Mouse (Mus musculus) forebrain, embryonic 14.5 days (tissue): Measurements from ENCODE around the gene Tnks1bp1. TPM values are rescaled to one million over a fixed set of nuclear protein-coding genes. Genes with fewer than 3 reads are reported as not detected.

Experiments
- ATAC-seq: fragments of 200-750 bp; cut with Nextera tagmentation; 2 replicates; pipeline ENCODE4 v1.8.0; 2017; ENCODE audit warnings: mild to moderate bottlenecking, moderate library complexity
- DNase-seq: peaks from one replicate; pipeline ENCODE4 v3.0.0-alpha.2; 2015; ENCODE audit warnings: low spot score
- H3K27ac ChIP-seq: fragments of 300-500 bp; sonication (generic); 2 replicates; pipeline ENCODE4 v1.5.1; 2014; ENCODE audit warnings: low read depth, mild to moderate bottlenecking, control low read depth, low read length, moderate library complexity
- H3K27me3 ChIP-seq: fragments of 300-500 bp; sonication (generic); replicated peaks from 2 replicates; pipeline ENCODE4 v1.6.1; 2014; ENCODE audit warnings: low read length, control low read depth, mixed read lengths; ENCODE audit not compliant: control insufficient read depth, insufficient read depth
- H3K36me3 ChIP-seq: fragments of 300-500 bp; sonication (generic); 2 replicates; pipeline ENCODE4 v1.6.1; 2014; ENCODE audit warnings: low read length, control low read depth; ENCODE audit not compliant: control insufficient read depth, insufficient read depth
- H3K4me1 ChIP-seq: fragments of 300-500 bp; sonication (generic); 2 replicates; pipeline ENCODE4 v1.6.1; 2014; ENCODE audit warnings: antibody characterized with exemption, low read length, control low read depth; ENCODE audit not compliant: control insufficient read depth, insufficient read depth
- H3K4me2 ChIP-seq: fragments of 300-500 bp; sonication (generic); 2 replicates; pipeline ENCODE4 v1.6.1; 2014; ENCODE audit warnings: mild to moderate bottlenecking, control low read depth, low read length
- H3K4me3 ChIP-seq: fragments of 300-500 bp; sonication (generic); 2 replicates; pipeline ENCODE4 v1.5.1; 2014; ENCODE audit warnings: low read depth, low read length, control low read depth
- H3K9ac ChIP-seq: fragments of 300-500 bp; sonication (generic); 2 replicates; pipeline ENCODE4 v1.6.1; 2014; ENCODE audit warnings: mild to moderate bottlenecking, low read length, control low read depth, moderate library complexity
- H3K9me3 ChIP-seq: fragments of 300-500 bp; sonication (generic); replicated peaks from 2 replicates; pipeline ENCODE4 v1.6.1; 2016; ENCODE audit warnings: low read length, control low read depth, mixed read lengths; ENCODE audit not compliant: control insufficient read depth
- WGBS: fragments of 180-500 bp; shearing (Covaris S2); extraction: QIAGEN DNeasy Blood & Tissue Kit; methylation state at CpG from one replicate; pipeline ENCODE4 v1.1.7; 2014; 5-methylcytosine and 5-hydroxymethylcytosine counted together
- polyA plus RNA-seq: library from polyadenylated mRNA; unstranded; fragments of >200 nt; fragmentation: Nextera tagmentation; extraction: Ambion mirVana; gene quantifications from 2 replicates; pipeline ENCODE4 v1.2.1, GENCODE M21; 2014

Gene Tnks1bp1
- polyA plus RNA-seq, 1 experiment from 2014 or later, result 6.7 TPM

- H3K27ac ChIP-seq, result no peak overlapping the region
- no peaks in the 10 kb centered on the region for H3K9me3 ChIP-seq
- H3K9ac ChIP-seq, result no peak overlapping the region
- DNase-seq, result no peak
- no peaks in the 10 kb centered on the region for H3K36me3 ChIP-seq
- no peaks in the 10 kb centered on the region for H3K27me3 ChIP-seq
- no peak overlapping the region for H3K4me2 ChIP-seq
- WGBS, result 92% methylated on average over 4 of the region's 4 CpGs
- H3K4me1 ChIP-seq, result no peaks in the 10 kb centered on the region
- ATAC-seq, result no peak
- H3K4me3 ChIP-seq, result no peak overlapping the region
Observed at GRCm38 (mm10) chr2:85091325-85091724, 43.5 kb downstream of the Tnks1bp1 start.

GRCm38 (mm10) chr2:85093376-85093775 lies 45.6 kb downstream of the Tnks1bp1 start:
- DNase-seq (no peak), ATAC-seq (no peak)
- H3K36me3 ChIP-seq, result no peaks in the 10 kb centered on the region
- 92% methylated on average over 1 of the region's 1 CpGs for WGBS
- no peaks in the 10 kb centered on the region for H3K27me3 ChIP-seq
- no peak overlapping the region for H3K9ac ChIP-seq
- H3K27ac ChIP-seq, result no peak overlapping the region
- no peak overlapping the region for H3K4me2 ChIP-seq
- no peaks in the 10 kb centered on the region for H3K4me1 ChIP-seq
- no peak overlapping the region for H3K4me3 ChIP-seq
- no peaks in the 10 kb centered on the region for H3K9me3 ChIP-seq

GRCm38 (mm10) chr2:85095906-85096305 lies 48.1 kb downstream of the Tnks1bp1 start:
- no peaks in the 10 kb centered on the region for H3K27me3 ChIP-seq
- DNase-seq (no peak), ATAC-seq (no peak)
- H3K27ac ChIP-seq, result no peak overlapping the region
- no peaks in the 10 kb centered on the region for H3K36me3 ChIP-seq
- no peak overlapping the region for H3K4me2 ChIP-seq
- WGBS, result 14% methylated on average over 5 of the region's 5 CpGs
- no peaks in the 10 kb centered on the region for H3K4me1 ChIP-seq
- H3K9ac ChIP-seq, result no peak overlapping the region
- H3K4me3 ChIP-seq, result no peak overlapping the region
- no peaks in the 10 kb centered on the region for H3K9me3 ChIP-seq

- Histone ChIP-seq H3K4me2 (no peak overlapping the region), H3K9me3 (no peaks in the 10 kb centered on the region), H3K4me3 (no peak overlapping the region), H3K36me3 (no peaks in the 10 kb centered on the region), H3K9ac (no peak overlapping the region), H3K27me3 (no peaks in the 10 kb centered on the region), H3K27ac (no peak overlapping the region), H3K4me1 (no peaks in the 10 kb centered on the region)
- DNase-seq, result no peak
- no peak for ATAC-seq
- WGBS, result 84% methylated on average over 2 of the region's 2 CpGs
Observed at GRCm38 (mm10) chr2:85098014-85098413, 50.2 kb downstream of the Tnks1bp1 start.

GRCm38 (mm10) chr2:85098824-85099511 lies 51.1 kb downstream of the Tnks1bp1 start:
- no peaks in the 10 kb centered on the region for H3K4me1 ChIP-seq
- no peaks in the 10 kb centered on the region for H3K9me3 ChIP-seq
- no peaks in the 10 kb centered on the region for H3K27me3 ChIP-seq
- ATAC-seq, result no peak
- H3K36me3 ChIP-seq, result no peaks in the 10 kb centered on the region
- H3K4me2 ChIP-seq, result no peak overlapping the region
- H3K4me3 ChIP-seq, result no peak overlapping the region
- 82% methylated on average over 7 of the region's 7 CpGs for WGBS
- DNase-seq, result no peak
- H3K9ac ChIP-seq, result no peak overlapping the region
- H3K27ac ChIP-seq, result no peak overlapping the region

GRCm38 (mm10) chr2:85103201-85103600 lies 55.4 kb downstream of the Tnks1bp1 start:
- no peak for ATAC-seq
- H3K9me3 ChIP-seq, result no peaks in the 10 kb centered on the region
- 77% methylated on average over 8 of the region's 8 CpGs for WGBS

GRCm38 (mm10) chr2:85105426-85106013 lies 57.7 kb downstream of the Tnks1bp1 start:
- DNase-seq (no peak), ATAC-seq (no peak)
- no peaks in the 10 kb centered on the region for H3K4me1 ChIP-seq
- 90% methylated on average over 11 of the region's 11 CpGs for WGBS
- no peaks in the 10 kb centered on the region for H3K9me3 ChIP-seq
- no peak overlapping the region for H3K27ac ChIP-seq
- H3K27me3 ChIP-seq, result no peaks in the 10 kb centered on the region
- no peaks in the 10 kb centered on the region for H3K36me3 ChIP-seq
- H3K9ac ChIP-seq, result no peak overlapping the region
- no peak overlapping the region for H3K4me2 ChIP-seq
- no peak overlapping the region for H3K4me3 ChIP-seq

More at GRCm38 (mm10) chr2:85103201-85103600, 55.4 kb downstream of the Tnks1bp1 start:
- Histone ChIP-seq H3K27me3 (no peaks in the 10 kb centered on the region), H3K4me2 (no peak overlapping the region), H3K4me3 (no peak overlapping the region), H3K9ac (no peak overlapping the region), H3K27ac (no peak overlapping the region), H3K36me3 (no peaks in the 10 kb centered on the region), H3K4me1 (no peaks in the 10 kb centered on the region)
- DNase-seq, result no peak

- Histone ChIP-seq H3K27ac (no peak overlapping the region), H3K9ac (no peak overlapping the region), H3K4me2 (no peak overlapping the region), H3K9me3 (no peaks in the 10 kb centered on the region), H3K4me3 (no peak overlapping the region), H3K27me3 (no peaks in the 10 kb centered on the region), H3K36me3 (no peaks in the 10 kb centered on the region), H3K4me1 (no peaks in the 10 kb centered on the region)
- 78% methylated on average over 7 of the region's 7 CpGs for WGBS
- no peak for DNase-seq
- ATAC-seq, result no peak
Observed at GRCm38 (mm10) chr2:85106068-85106790, 58.4 kb downstream of the Tnks1bp1 start.

GRCm38 (mm10) chr2:85106941-85107340 lies 59.1 kb downstream of the Tnks1bp1 start:
- no peak for DNase-seq

More at GRCm38 (mm10) chr2:85106941-85107340, 59.1 kb downstream of the Tnks1bp1 start:
- WGBS, result 62% methylated on average over 4 of the region's 4 CpGs
- H3K27me3 ChIP-seq, result no peaks in the 10 kb centered on the region
- no peaks in the 10 kb centered on the region for H3K4me1 ChIP-seq
- no peaks in the 10 kb centered on the region for H3K36me3 ChIP-seq
- H3K9ac ChIP-seq, result no peak overlapping the region
- H3K27ac ChIP-seq, result no peak overlapping the region
- no peak overlapping the region for H3K4me2 ChIP-seq
- no peak for ATAC-seq
- no peaks in the 10 kb centered on the region for H3K9me3 ChIP-seq
- H3K4me3 ChIP-seq, result no peak overlapping the region
